Mouse (Mus musculus) C2C12 (cell line): Measurements from ENCODE around the gene Gdf1.

ENCODE experiments used
- CTCF ChIP-seq: IDR thresholded peaks from one replicate; pipeline ENCODE4 v1.5.1; 2011; ENCODE audit not compliant: control insufficient read depth, insufficient read depth, insufficient read length
- FOSL1 ChIP-seq: IDR thresholded peaks from one replicate; pipeline ENCODE4 v1.8.0; 2011; ENCODE audit warnings: mild to moderate bottlenecking, low read length; ENCODE audit not compliant: poor library complexity, insufficient read depth, severe bottlenecking
- MAX ChIP-seq: IDR thresholded peaks from one replicate; pipeline ENCODE4 v1.6.1; 2011; ENCODE audit warnings: mild to moderate bottlenecking, control low read depth
- MYOG ChIP-seq: IDR thresholded peaks from one replicate; pipeline ENCODE4 v1.6.1; 2011; ENCODE audit not compliant: control insufficient read depth, insufficient read length; ENCODE audit errors: extremely low read depth
- USF1 ChIP-seq: IDR thresholded peaks from one replicate; pipeline ENCODE4 v1.6.1; 2011; ENCODE audit warnings: low read depth, mild to moderate bottlenecking, control low read depth, moderate library complexity

- TF ChIP-seq CTCF (no peak), MAX (no peak), MYOG (no peak), USF1 (no peak), FOSL1 (no peak)
Measured at GRCm38 (mm10) chr8:70351035-70351999, 21.7 kb downstream of the Gdf1 start.
